Mouse (Mus musculus) lung, postnatal 0 days (tissue): ENCODE measurements at regions not wholly inside any gene's neighbourhood (a gene's known extent, or its start where the extent isn't known, plus 50 kb on each side); places are given as distances from the start of the nearest gene placed in this dataset.

Experiments
- CTCF ChIP-seq: IDR thresholded peaks from 2 replicates; pipeline ENCODE4 v1.5.1; 2016; ENCODE audit warnings: antibody characterized with exemption, mild to moderate bottlenecking
- EP300 ChIP-seq: IDR thresholded peaks from 2 replicates; pipeline ENCODE4 v1.6.1; 2016; ENCODE audit warnings: antibody characterized with exemption, mild to moderate bottlenecking, control low read depth

DNA sequence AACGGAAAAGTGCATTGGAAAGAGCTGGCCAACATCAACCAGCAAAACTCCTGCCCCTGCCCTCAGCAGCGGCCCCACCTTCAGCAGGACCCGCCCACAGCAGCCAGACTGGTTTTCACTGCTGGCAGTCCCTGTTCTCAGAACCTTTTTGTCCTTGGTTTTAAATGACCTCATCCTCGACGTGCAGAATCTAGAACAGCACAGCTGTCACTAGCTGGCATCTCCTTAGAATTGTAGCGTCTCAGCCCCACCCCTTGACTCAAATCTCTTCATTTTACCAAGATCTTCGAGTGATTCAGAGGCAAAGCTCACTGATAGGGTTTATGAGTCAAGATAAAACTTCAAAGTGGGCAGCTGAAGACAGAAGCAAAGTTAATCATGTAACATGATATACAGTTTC, 57.8 kb upstream of the Akap13 start:
- TF ChIP-seq CTCF: no peak
- peak; percentile 54; the same call in 1 of the 2 replicates for TF ChIP-seq EP300
